Mouse (Mus musculus) intestine, embryonic 14.5 days (tissue): Measurements from ENCODE around the gene Zfyve26. TPM values are rescaled to one million over a fixed set of nuclear protein-coding genes. Genes with fewer than 3 reads are reported as not detected.
"Not testable (repeated sequence)": the region's sequence is repeated elsewhere in the genome, so short reads cannot be mapped to it uniquely, and the experiment has no call there.

Source experiments
- ATAC-seq: fragments of 200-750 bp; cut with Nextera tagmentation; replicated peaks from 2 replicates; pipeline ENCODE4 v1.8.0; 2017; ENCODE audit warnings: low read depth, moderate number of reproducible peaks, moderate TSS enrichment, moderate library complexity; ENCODE audit not compliant: low FRiP score, low TSS enrichment
- DNase-seq: peaks from one replicate; pipeline ENCODE4 v3.0.0-alpha.2; 2018; ENCODE audit warnings: low spot score
- H3K27ac ChIP-seq: fragments of 300-500 bp; sonication (generic); 2 replicates; pipeline ENCODE4 v1.5.1; 2014; ENCODE audit warnings: low read depth, mild to moderate bottlenecking, control low read depth
- H3K27me3 ChIP-seq: fragments of 300-500 bp; sonication (generic); replicated peaks from 2 replicates; pipeline ENCODE4 v1.6.1; 2014; ENCODE audit warnings: low read length, control low read depth; ENCODE audit not compliant: control insufficient read depth, insufficient read depth
- H3K36me3 ChIP-seq: fragments of 300-500 bp; sonication (generic); 2 replicates; pipeline ENCODE4 v1.6.1; 2014; ENCODE audit warnings: low read length, control low read depth; ENCODE audit not compliant: control insufficient read depth, insufficient read depth
- H3K4me1 ChIP-seq: fragments of 300-500 bp; sonication (generic); replicated peaks from 2 replicates; pipeline ENCODE4 v1.6.1; 2014; ENCODE audit warnings: low read length, control low read depth, mixed read lengths; ENCODE audit not compliant: control insufficient read depth, insufficient read depth
- H3K4me2 ChIP-seq: fragments of 300-500 bp; sonication (generic); 2 replicates; pipeline ENCODE4 v1.6.1; 2014; ENCODE audit warnings: low read length
- H3K4me3 ChIP-seq: fragments of 300-500 bp; sonication (generic); 2 replicates; pipeline ENCODE4 v1.5.1; 2014; ENCODE audit warnings: low read depth, low read length, control low read depth, mixed read lengths
- H3K9ac ChIP-seq: fragments of 300-500 bp; sonication (generic); 2 replicates; pipeline ENCODE4 v1.6.1; 2014; ENCODE audit warnings: mild to moderate bottlenecking, low read length
- H3K9me3 ChIP-seq: fragments of 300-500 bp; sonication (generic); 2 replicates; pipeline ENCODE4 v1.6.1; 2016; ENCODE audit warnings: low read length, control low read depth; ENCODE audit not compliant: control insufficient read depth
- WGBS: fragments of 180-500 bp; shearing (Covaris S2); extraction: QIAGEN DNeasy Blood & Tissue Kit; methylation state at CpG from one replicate; pipeline ENCODE4 v1.1.7; 2014; 5-methylcytosine and 5-hydroxymethylcytosine counted together
- polyA plus RNA-seq: library from polyadenylated mRNA; unstranded; fragments of >200 nt; fragmentation: Nextera tagmentation; extraction: Ambion mirVana; gene quantifications from 2 replicates; pipeline ENCODE4 v1.2.1, GENCODE M21; 2014

The Zfyve26 gene
- polyA plus RNA-seq, 1 experiment from 2014 or later, result 12.5 TPM

DNA sequence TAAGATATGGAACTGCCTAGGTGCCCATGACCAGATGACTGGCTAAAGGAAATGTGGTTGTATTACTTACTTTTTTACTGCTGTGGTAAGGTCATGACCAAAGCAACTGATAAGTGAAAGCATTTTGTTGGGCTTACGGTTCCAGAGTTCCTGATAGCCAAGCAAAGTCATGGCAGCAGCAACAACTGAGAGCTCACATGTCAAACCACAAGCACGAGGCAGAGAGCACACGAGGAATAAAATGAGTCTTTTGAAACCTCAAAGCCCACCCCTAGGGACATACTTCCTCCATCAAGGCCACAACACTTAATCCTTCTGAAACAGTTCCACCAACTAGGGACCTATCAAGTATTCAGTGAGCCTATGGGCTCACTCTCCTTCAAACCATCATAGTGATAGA, 94.2 kb downstream of the Zfyve26 start:
- ATAC-seq, result no peak
- Histone ChIP-seq H3K4me2 (no peak overlapping the region), H3K36me3 (no peaks in the 10 kb centered on the region), H3K9ac (no peak overlapping the region), H3K27ac (no peak overlapping the region), H3K27me3 (no peaks in the 10 kb centered on the region), H3K9me3 (no peaks in the 10 kb centered on the region), H3K4me3 (no peak overlapping the region), H3K4me1 (no peaks in the 10 kb centered on the region)
- 73% methylated on average over 3 of the region's 3 CpGs for WGBS
- no peak for DNase-seq

GRCm38 (mm10) chr12:79197105-79197504, 99.0 kb downstream of the Zfyve26 start:
- 87% methylated on average over 5 of the region's 5 CpGs for WGBS
- Histone ChIP-seq H3K4me2 (no peak overlapping the region), H3K27ac (no peak overlapping the region), H3K4me1 (no peaks in the 10 kb centered on the region), H3K4me3 (no peak overlapping the region), H3K9me3 (no peaks in the 10 kb centered on the region), H3K9ac (no peak overlapping the region), H3K36me3 (no peaks in the 10 kb centered on the region), H3K27me3 (no peaks in the 10 kb centered on the region)
- DNase-seq (no peak), ATAC-seq (no peak)

GRCm38 (mm10) chr12:79193441-79193840, 102.7 kb downstream of the Zfyve26 start:
- no peaks in the 10 kb centered on the region for H3K27me3 ChIP-seq
- DNase-seq, result peak; percentile 81
- ATAC-seq, result no peak
- H3K36me3 ChIP-seq, result peaks cover 2% of the 10 kb centered on the region
- H3K4me2 ChIP-seq, result no peak overlapping the region
- 7% methylated on average over 3 of the region's 3 CpGs for WGBS
- H3K4me1 ChIP-seq, result no peaks in the 10 kb centered on the region; the same call in none of the 2 replicates
- H3K27ac ChIP-seq, result no peak overlapping the region
- H3K4me3 ChIP-seq, result no peak overlapping the region
- no peaks in the 10 kb centered on the region for H3K9me3 ChIP-seq
- H3K9ac ChIP-seq, result no peak overlapping the region

DNA sequence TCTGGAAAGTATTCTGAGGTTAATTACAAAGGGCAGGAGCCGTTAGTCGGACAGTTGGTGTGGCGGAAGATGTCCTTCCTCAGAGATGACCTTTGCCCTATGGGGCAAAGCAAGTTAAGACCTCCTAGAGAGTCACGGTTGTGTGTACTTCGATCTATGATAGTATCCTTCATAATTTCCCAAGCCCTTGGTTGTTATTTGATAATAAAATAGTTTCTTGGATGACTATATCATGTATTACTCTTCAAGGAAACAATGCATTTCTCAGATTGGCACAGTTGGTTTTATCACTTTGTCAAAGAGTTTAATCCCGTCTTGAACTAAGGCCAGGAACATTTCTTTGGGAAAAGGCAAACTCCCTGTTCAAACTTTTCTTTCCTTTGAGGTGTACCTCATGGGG, 103.9 kb downstream of the Zfyve26 start, which contains the start of gene Rdh11:
TSS of gene Rdh11 (minus strand) at position 101 of the 400 bp plus-strand sequence.
- 61% methylated on average over 6 of the region's 6 CpGs for WGBS
- H3K4me1 ChIP-seq, result no peaks in the 10 kb centered on the region; the same call in none of the 2 replicates
- H3K9ac ChIP-seq, result peak within 1 kb of the TSS; percentile 61
- H3K4me3 ChIP-seq, result peak within 1 kb of the TSS; percentile 81
- no peaks in the 10 kb centered on the region for H3K9me3 ChIP-seq
- H3K4me2 ChIP-seq, result peak within 1 kb of the TSS; percentile 91
- peaks cover 14% of the 10 kb centered on the region for H3K36me3 ChIP-seq
- peak; percentile 32; the same call in 1 of the 2 replicates for ATAC-seq
- no peak for DNase-seq
- H3K27me3 ChIP-seq, result no peaks in the 10 kb centered on the region
- peak within 1 kb of the TSS; percentile 49; the same call in 1 of the 2 replicates for H3K27ac ChIP-seq

- WGBS, result 6% methylated on average over 14 of the region's 14 CpGs
- ATAC-seq, result peak; percentile 89
- Histone ChIP-seq H3K9ac (peak overlapping the region; percentile 61), H3K9me3 (no peaks in the 10 kb centered on the region), H3K36me3 (peaks cover 19% of the 10 kb centered on the region), H3K4me1 (no peaks in the 10 kb centered on the region; the same call in none of the 2 replicates), H3K27ac (no peak overlapping the region), H3K27me3 (no peaks in the 10 kb centered on the region), H3K4me2 (peak overlapping the region; percentile 91), H3K4me3 (peak overlapping the region; percentile 81)
- peak; percentile 90 for DNase-seq
These were observed 104.4 kb downstream of the Zfyve26 start for GRCm38 (mm10) chr12:79191701-79192100.

DNA sequence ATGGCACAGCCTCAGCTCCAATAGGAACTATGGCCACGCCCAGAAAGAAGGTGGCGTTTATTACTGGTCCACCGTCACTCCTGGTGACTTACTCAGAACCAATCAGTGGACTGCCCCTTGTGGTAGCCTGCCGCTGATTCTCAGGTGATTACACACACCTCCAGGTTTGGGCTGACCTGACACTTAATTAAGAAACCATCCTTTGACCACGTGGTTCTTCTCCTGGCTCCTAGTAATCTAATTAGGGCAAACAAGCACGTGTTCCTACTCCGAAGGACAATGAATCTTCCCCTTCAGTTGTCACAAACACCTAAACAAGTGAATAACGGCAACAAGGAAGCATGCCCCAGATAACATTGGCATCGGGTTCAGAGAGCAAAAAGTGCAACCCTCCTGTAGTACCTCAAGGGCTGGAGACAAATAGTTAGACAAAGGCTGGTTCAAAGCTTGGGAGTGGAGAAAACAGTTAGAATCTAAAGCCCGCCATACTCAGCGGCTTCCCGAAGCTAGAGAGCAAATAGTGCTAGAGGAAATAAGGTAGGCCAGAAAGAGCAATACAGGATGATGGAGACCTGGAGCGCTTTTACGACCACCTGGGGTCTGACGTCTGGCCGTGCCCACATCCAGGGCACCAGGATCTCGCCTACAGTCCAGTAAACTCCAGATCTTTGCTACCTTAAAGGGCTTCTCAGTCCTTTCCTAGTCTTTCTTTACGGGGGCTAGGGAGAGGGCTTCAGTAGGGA, 105.0 kb downstream of the Zfyve26 start:
- H3K9ac ChIP-seq, result peak overlapping the region; percentile 61
- DNase-seq, result peak; percentile 81
- no peaks in the 10 kb centered on the region for H3K9me3 ChIP-seq
- 0% methylated on average over 18 of the region's 18 CpGs for WGBS
- H3K27ac ChIP-seq, result peak overlapping the region; percentile 49; the same call in 1 of the 2 replicates
- no peaks in the 10 kb centered on the region; the same call in none of the 2 replicates for H3K4me1 ChIP-seq
- H3K4me3 ChIP-seq, result peak overlapping the region; percentile 81
- peak; percentile 85 for ATAC-seq
- H3K27me3 ChIP-seq, result no peaks in the 10 kb centered on the region
- H3K4me2 ChIP-seq, result peak overlapping the region; percentile 91
- H3K36me3 ChIP-seq, result peaks cover 25% of the 10 kb centered on the region

GRCm38 (mm10) chr12:79185160-79185559, 110.9 kb downstream of the Zfyve26 start:
- H3K4me1 ChIP-seq, result not testable (repeated sequence)

More at GRCm38 (mm10) chr12:79185160-79185559, 110.9 kb downstream of the Zfyve26 start:
- H3K36me3 ChIP-seq, result peaks cover 79% of the 10 kb centered on the region
- not testable (repeated sequence) for H3K9me3 ChIP-seq, H3K4me3 ChIP-seq, H3K9ac ChIP-seq, H3K27me3 ChIP-seq, DNase-seq, H3K4me2 ChIP-seq, H3K27ac ChIP-seq, ATAC-seq
- WGBS, result 83% methylated on average over 5 of the region's 6 CpGs
